Mouse (Mus musculus) MN1 (cell line): ENCODE measurements around the gene Zkscan16.
A peak's percentile ranks its signal among the peaks of the same experiment; 100 is the strongest.

Experiments
- DNase-seq: peaks from one replicate; pipeline ENCODE4 v3.0.0-alpha.2; 2016; ENCODE audit warnings: low spot score

Zkscan16 gene

DNA sequence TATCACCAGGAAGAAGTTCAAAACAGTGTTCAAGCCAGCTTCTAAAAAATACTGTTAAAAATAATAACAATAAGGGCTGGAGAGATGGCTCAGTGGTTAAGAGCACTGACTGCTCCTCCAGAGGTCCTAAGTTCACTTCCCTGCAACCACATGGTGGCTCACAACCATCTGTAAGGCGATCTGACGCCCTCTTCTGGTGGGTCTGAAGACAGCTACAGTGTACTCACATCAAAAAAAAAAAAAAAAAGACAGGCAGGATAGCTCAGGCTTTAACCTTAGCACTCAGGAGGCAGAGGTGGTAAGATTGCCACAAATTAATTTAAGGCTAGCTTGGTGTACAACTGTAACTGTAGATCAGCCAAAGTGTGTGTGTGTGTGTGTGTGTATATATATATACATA lies 57.2 kb downstream of the Zkscan16 start:
- DNase-seq = no peak

DNA sequence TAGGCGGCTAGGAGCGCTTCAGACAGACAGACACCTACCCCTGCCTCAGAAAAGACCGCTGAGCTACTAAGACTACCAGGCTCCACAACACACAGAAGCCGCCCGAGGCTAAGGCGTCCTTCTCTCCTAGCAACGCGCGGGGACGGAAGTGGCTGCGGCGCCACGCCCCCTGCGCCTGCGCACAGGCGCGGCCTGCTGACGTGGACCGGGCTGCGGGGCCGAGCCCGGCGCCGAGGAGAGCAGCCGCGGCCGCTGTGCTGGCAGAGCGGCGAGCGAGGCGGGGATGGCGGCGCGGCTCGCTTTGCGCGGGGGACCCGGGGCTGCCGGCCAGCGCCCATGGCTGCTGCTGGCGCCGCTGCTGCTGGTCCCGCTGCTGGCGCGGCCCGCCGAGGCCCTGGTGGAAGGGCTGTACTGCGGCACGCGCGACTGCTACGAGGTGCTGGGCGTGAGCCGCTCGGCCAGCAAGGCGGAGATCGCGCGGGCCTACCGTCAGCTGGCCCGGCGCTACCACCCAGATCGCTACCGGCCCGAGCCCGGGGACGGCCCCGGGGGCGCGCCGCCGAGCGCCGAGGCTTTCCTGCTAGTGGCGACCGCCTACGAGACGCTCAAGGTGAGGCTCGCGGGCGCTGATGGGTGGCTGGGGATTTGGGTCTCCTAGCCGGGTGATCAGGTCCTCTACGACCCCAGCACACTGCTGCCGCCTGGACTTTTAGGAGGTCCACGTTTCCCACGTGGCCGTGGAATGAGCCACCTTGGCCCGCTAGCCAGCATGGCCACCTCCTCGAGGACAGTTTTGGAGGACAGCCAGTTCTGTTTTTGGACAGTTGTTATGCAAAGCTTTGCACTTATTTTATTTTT lies 59.7 kb downstream of the Zkscan16 start, which contains the start of gene Gm20503:
Gene Gm20503, plus strand, starts transcription at position 263 of the 858 bp plus-strand sequence.
- DNase-seq = peak; percentile 89

DNA sequence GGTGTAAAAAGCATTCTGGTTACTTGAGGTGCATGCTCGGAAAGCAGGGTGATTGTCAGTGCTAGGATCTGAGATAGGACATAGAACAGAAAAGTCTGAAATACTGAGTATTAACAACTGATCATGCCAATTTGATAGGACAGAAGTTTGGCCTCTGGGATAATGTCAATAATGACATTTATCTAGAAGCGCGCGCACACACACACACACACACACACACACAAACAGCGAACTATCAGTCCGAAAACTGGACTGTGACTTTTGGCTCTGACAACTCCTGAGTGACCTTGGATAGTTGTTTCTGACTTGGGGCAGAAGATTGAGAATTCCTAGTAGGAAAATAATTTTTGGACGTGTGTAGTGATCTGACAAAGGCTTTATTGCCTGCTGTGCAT lies 60.4 kb downstream of the Zkscan16 start:
- no peak for DNase-seq

DNA sequence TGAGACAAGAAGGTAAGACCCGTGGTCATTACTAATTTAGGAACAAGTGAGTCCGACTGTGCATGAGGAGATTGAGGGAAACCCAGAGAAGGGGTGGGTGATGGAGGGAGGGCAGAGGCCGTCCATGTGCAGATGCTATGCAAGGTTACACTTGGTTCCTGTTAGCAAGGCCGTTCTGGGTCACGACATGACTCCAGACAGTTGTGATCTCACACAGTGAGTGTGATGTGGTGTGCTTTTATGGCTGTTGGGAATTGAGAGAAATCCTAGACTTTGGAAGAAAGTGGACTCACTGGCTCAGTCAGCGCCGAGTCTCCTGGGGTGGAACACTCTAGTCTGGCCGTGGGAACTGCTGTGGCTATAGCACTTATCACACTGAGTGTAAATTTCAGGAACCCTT lies 62.8 kb downstream of the Zkscan16 start:
- DNase-seq = no peak

DNA sequence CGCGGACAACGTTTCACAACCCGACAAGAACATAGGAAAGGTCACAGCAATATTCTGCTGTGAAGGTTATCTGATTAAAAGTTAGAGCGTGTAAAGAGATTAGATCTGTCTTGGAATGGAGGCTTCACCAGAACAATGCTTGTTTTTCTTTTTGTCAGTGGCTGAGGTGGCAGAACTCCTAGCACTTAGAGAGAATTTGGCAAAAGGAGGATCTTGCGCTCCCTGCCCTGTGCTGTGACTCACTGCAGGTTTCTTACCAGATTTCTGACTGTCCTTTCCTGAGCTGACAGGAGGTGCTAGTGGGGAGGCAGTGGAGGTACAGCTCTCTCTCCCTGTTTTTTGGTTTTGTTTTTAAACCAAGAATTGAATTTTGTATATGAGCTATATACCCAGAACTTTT lies 63.6 kb downstream of the Zkscan16 start:
- DNase-seq = no peak
